Mouse (Mus musculus): ENCODE data around the gene Cul1. TPM values are rescaled to one million over a fixed set of nuclear protein-coding genes. Genes with fewer than 3 reads are reported as not detected.
"Not testable (repeated sequence)": the region's sequence is repeated elsewhere in the genome, so short reads cannot be mapped to it uniquely, and the experiment has no call there.

The Cul1 gene
- 203 and 205 TPM in 2 replicates for polyA plus RNA-seq (2014; fragmentation: Nextera tagmentation; extraction: Ambion mirVana)

DNA sequence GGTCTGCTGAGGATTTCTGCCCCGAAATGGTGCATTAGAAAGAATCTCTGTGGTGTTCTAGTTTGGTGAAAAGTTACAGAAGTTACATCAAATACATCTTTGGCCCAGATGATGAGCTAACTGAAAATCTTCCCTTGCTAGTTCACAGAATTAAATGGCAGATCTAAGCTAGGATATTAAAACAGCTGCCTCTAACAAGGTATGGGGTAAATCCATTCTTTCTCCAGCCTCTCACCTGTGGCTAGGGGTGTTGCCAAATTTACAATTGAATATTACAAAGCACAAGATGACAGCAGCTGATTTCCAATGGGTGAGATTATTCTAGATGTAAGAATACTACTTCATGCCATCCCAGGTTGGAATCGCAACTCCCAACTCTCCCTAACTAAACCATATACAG, at the start of gene Cul1:
Gene Cul1 (plus strand): TSS at position 301 of the 400 bp plus-strand sequence.
- WGBS = 40% methylated on average over 2 of the region's 2 CpGs
- no peak for ATAC-seq (ENCODE audit: low FRiP score)
- H3K27ac ChIP-seq (ENCODE audit: low read depth, low read length) = peak within 1 kb of the TSS; percentile 97

DNA sequence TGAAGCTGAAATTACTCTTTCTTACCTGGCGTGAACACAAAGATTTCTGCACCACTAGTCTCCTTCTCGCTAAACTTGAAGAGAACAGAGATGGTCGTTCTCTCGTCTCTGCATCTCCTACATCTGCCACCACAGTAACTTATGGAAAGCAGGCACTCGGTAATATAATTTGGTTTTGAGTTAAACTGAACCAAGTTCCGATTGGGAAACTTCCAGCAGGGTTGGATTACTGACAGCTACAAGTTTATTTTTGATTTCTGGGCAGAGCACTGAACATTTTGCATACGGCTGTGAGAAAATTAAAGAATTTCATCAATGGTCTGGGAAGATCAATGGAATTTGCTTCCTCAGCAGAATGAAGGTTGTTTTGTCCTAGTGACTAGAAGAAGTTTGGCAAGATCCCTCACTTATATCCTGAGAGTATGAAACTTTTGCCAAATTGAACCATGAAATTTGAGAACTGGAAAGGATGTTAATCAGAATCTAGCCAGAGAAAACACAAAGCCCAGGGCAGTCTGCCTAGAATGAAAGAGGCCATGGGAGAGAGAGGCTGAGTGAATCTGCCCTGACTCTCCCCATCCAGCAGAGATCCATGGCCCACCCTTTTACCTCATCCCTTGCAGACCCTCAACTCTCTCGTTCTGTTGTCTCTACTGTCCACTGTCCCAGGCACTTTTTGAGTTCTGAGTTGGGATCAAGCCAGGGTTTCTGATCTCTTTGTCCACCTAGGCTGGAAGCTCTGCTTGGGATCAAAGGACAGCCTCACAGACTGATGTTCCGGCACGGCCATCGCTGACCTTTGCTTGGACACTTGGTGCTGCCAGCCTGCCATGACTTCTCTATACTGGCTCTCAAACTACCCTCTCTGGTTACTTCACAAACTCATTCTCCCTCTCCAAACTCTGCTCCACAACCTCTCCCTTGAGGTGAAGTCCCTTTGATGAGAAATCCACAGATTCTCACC, 48.5 kb upstream of the Cul1 start:
- Histone ChIP-seq H3K4me1 (ENCODE audit: control insufficient read depth, insufficient read depth, low read length) (no peaks in the 10 kb centered on the region), H3K4me2 (no peak overlapping the region), H3K36me3 (ENCODE audit: control insufficient read depth, insufficient read depth, low read length) (no peaks in the 10 kb centered on the region), H3K27me3 (ENCODE audit: control insufficient read depth, insufficient read depth, low read length) (no peaks in the 10 kb centered on the region), H3K4me3 (ENCODE audit: low read depth, low read length) (no peak overlapping the region), H3K9me3 (ENCODE audit: control insufficient read depth, low read length) (no peaks in the 10 kb centered on the region), H3K27ac (ENCODE audit: low read depth, low read length) (no peak overlapping the region), H3K9ac (ENCODE audit: low read length) (no peak overlapping the region)
- DNase-seq (ENCODE audit: low spot score, missing footprints) (no peak), ATAC-seq (ENCODE audit: low FRiP score) (no peak)
- WGBS = 90% methylated on average over 11 of the region's 11 CpGs

More for the DNA sequence above, at the start of gene Cul1:
- Histone ChIP-seq H3K27me3 (ENCODE audit: control insufficient read depth, insufficient read depth, low read length) (no peaks in the 10 kb centered on the region), H3K36me3 (ENCODE audit: control insufficient read depth, insufficient read depth, low read length) (no peaks in the 10 kb centered on the region), H3K4me1 (ENCODE audit: control insufficient read depth, insufficient read depth, low read length) (peaks cover 9% of the 10 kb centered on the region), H3K9me3 (ENCODE audit: control insufficient read depth, low read length) (no peaks in the 10 kb centered on the region), H3K4me2 (peak within 1 kb of the TSS; percentile 78), H3K9ac (ENCODE audit: low read length) (peak within 1 kb of the TSS; percentile 99), H3K4me3 (ENCODE audit: low read depth, low read length) (peak within 1 kb of the TSS; percentile 98)
- no peak for DNase-seq (ENCODE audit: low spot score, missing footprints)

- Histone ChIP-seq H3K27me3 (ENCODE audit: control insufficient read depth, insufficient read depth, low read length) (no peaks in the 10 kb centered on the region), H3K4me1 (ENCODE audit: control insufficient read depth, insufficient read depth, low read length) (no peaks in the 10 kb centered on the region), H3K9ac (ENCODE audit: low read length) (no peak overlapping the region), H3K36me3 (ENCODE audit: control insufficient read depth, insufficient read depth, low read length) (no peaks in the 10 kb centered on the region), H3K9me3 (ENCODE audit: control insufficient read depth, low read length) (no peaks in the 10 kb centered on the region), H3K4me2 (no peak overlapping the region), H3K4me3 (ENCODE audit: low read depth, low read length) (no peak overlapping the region), H3K27ac (ENCODE audit: low read depth, low read length) (no peak overlapping the region)
- ATAC-seq (ENCODE audit: low FRiP score) (no peak), DNase-seq (ENCODE audit: low spot score, missing footprints) (no peak)
- WGBS = 34% methylated on average over 4 of the region's 4 CpGs
Observed at GRCm38 (mm10) chr6:47412886-47413606, 40.2 kb upstream of the Cul1 start.

DNA sequence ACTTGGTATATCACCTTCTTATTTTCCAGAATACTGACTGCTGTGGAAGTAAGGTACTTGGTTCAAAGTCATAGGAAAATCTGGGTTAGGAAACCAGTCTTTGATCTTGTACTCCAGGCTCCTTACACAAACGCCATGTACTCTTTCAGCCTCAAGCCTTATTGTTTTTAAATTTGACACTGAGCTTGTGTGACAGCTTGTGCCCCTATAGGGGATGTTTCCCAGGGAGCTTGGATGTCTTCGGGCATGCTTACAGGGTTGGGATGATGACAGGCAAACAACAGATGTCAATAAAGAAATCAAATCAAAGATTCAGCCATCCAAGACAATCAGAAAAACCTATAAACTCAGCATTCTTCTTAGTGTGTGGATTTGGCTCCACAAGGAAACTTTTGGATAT, 39.5 kb upstream of the Cul1 start:
- no peaks in the 10 kb centered on the region for H3K36me3 ChIP-seq (ENCODE audit: control insufficient read depth, insufficient read depth, low read length)
- WGBS = 38% methylated on average over 2 of the region's 2 CpGs
- H3K27ac ChIP-seq (ENCODE audit: low read depth, low read length) = no peak overlapping the region
- H3K9ac ChIP-seq (ENCODE audit: low read length) = no peak overlapping the region
- no peaks in the 10 kb centered on the region for H3K9me3 ChIP-seq (ENCODE audit: control insufficient read depth, low read length)
- no peaks in the 10 kb centered on the region for H3K27me3 ChIP-seq (ENCODE audit: control insufficient read depth, insufficient read depth, low read length)
- no peaks in the 10 kb centered on the region for H3K4me1 ChIP-seq (ENCODE audit: control insufficient read depth, insufficient read depth, low read length)
- H3K4me3 ChIP-seq (ENCODE audit: low read depth, low read length) = no peak overlapping the region
- no peak for ATAC-seq (ENCODE audit: low FRiP score)
- DNase-seq (ENCODE audit: low spot score, missing footprints) = no peak
- no peak overlapping the region for H3K4me2 ChIP-seq

DNA sequence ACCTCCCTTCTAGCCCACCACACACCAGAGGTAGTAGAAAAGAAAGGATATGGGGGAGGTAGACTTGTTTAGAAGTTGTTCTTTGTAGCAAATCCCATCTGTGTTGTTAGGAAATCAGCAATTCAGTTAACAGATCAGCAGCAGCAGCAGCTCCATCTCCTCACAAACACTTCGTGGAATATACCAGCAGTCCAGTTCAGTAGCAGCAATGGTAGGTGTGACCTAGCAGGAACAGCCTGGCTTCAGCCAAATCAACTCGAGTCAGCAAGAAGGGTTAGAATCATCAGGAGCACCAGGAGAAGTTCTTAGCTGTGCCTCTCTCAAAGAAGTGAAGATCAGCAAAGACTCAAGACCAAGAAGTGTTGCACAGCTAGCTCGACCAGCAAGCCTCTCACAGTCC, 34.5 kb upstream of the Cul1 start:
- H3K4me3 ChIP-seq (ENCODE audit: low read depth, low read length) = no peak overlapping the region
- WGBS = 75% methylated on average over 3 of the region's 3 CpGs
- no peak overlapping the region for H3K4me2 ChIP-seq

DNA sequence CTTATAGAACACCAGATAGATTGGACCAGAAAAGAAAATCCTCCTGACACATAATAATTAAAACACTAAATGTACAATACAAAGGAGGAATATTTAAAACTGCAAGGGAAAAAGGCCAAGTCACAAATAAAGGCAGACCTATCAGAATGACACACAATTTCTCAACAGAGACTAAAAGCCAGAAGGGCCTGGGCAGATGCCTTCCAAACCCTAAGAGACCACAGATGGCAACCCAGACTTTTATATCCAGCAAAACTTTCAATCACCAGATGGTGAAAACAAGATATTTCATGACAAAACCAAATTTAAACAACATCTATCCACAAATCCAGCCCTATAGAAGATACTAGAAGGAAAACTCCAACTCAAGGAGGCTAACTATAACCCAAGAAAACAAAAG, 33.0 kb upstream of the Cul1 start:
- Histone ChIP-seq H3K27me3 (ENCODE audit: control insufficient read depth, insufficient read depth, low read length) (no peaks in the 10 kb centered on the region), H3K4me1 (ENCODE audit: control insufficient read depth, insufficient read depth, low read length) (no peaks in the 10 kb centered on the region), H3K4me2 (no peak overlapping the region), H3K27ac (ENCODE audit: low read depth, low read length) (no peak overlapping the region), H3K9ac (ENCODE audit: low read length) (no peak overlapping the region), H3K36me3 (ENCODE audit: control insufficient read depth, insufficient read depth, low read length) (no peaks in the 10 kb centered on the region), H3K9me3 (ENCODE audit: control insufficient read depth, low read length) (no peaks in the 10 kb centered on the region), H3K4me3 (ENCODE audit: low read depth, low read length) (no peak overlapping the region)
- no peak for DNase-seq (ENCODE audit: low spot score, missing footprints)
- ATAC-seq (ENCODE audit: low FRiP score) = no peak

More for the DNA sequence above, 34.5 kb upstream of the Cul1 start:
- DNase-seq (ENCODE audit: low spot score, missing footprints) = no peak
- Histone ChIP-seq H3K27ac (ENCODE audit: low read depth, low read length) (no peak overlapping the region), H3K27me3 (ENCODE audit: control insufficient read depth, insufficient read depth, low read length) (no peaks in the 10 kb centered on the region), H3K9me3 (ENCODE audit: control insufficient read depth, low read length) (no peaks in the 10 kb centered on the region), H3K36me3 (ENCODE audit: control insufficient read depth, insufficient read depth, low read length) (no peaks in the 10 kb centered on the region), H3K9ac (ENCODE audit: low read length) (no peak overlapping the region), H3K4me1 (ENCODE audit: control insufficient read depth, insufficient read depth, low read length) (no peaks in the 10 kb centered on the region)
- no peak for ATAC-seq (ENCODE audit: low FRiP score)

DNA sequence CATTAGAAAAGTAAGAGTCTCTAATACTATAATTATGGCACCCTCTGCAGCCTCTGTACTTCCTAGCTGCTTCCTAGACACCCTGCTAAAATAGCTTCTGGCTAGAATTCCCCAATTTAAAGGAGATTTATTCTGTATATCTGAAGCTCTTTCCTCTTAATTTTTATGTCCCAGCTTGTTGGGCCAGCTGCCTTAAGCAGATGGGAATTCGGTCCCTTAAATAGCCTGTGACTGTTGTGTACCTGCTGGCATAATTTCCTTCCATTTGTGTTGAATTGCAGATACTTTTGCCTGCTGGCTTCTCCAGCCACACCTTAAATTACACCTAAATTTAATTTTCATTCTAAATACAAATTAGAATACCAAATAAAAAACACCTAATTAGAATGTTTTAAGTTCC, 32.0 kb upstream of the Cul1 start:
- Histone ChIP-seq H3K9me3 (ENCODE audit: control insufficient read depth, low read length) (no peaks in the 10 kb centered on the region), H3K9ac (ENCODE audit: low read length) (no peak overlapping the region), H3K27ac (ENCODE audit: low read depth, low read length) (no peak overlapping the region), H3K27me3 (ENCODE audit: control insufficient read depth, insufficient read depth, low read length) (no peaks in the 10 kb centered on the region), H3K4me1 (ENCODE audit: control insufficient read depth, insufficient read depth, low read length) (no peaks in the 10 kb centered on the region), H3K4me3 (ENCODE audit: low read depth, low read length) (no peak overlapping the region), H3K36me3 (ENCODE audit: control insufficient read depth, insufficient read depth, low read length) (no peaks in the 10 kb centered on the region), H3K4me2 (no peak overlapping the region)
- DNase-seq (ENCODE audit: low spot score, missing footprints) (no peak), ATAC-seq (ENCODE audit: low FRiP score) (no peak)
- 86% methylated on average over 1 of the region's 1 CpGs for WGBS

DNA sequence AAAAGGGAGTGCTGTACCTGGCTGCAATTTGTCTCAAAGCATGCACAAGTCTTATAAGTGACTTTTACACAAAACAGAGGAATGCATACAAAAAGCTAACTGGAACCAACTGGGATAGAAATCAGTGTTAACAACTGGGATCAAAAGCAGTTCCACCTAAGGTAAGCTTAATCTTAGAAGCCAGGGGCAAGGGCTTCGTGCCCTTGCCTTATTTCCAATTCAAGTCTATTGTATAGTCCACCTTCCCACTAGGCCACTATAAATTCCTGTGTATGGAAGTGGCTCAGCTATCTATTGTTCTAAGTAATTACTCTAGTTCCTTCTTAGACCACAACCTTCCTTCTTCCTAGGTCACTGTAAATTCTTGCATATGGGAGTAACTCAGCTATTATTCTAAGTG, 27.1 kb upstream of the Cul1 start:
- H3K27ac ChIP-seq (ENCODE audit: low read depth, low read length) = no peak overlapping the region
- H3K27me3 ChIP-seq (ENCODE audit: control insufficient read depth, insufficient read depth, low read length) = no peaks in the 10 kb centered on the region
- H3K4me3 ChIP-seq (ENCODE audit: low read depth, low read length) = no peak overlapping the region
- H3K9me3 ChIP-seq (ENCODE audit: control insufficient read depth, low read length) = no peaks in the 10 kb centered on the region
- ATAC-seq (ENCODE audit: low FRiP score) (no peak), DNase-seq (ENCODE audit: low spot score, missing footprints) (no peak)
- no peaks in the 10 kb centered on the region for H3K4me1 ChIP-seq (ENCODE audit: control insufficient read depth, insufficient read depth, low read length)
- 72% methylated on average over 1 of the region's 1 CpGs for WGBS
- H3K36me3 ChIP-seq (ENCODE audit: control insufficient read depth, insufficient read depth, low read length) = no peaks in the 10 kb centered on the region
- H3K9ac ChIP-seq (ENCODE audit: low read length) = no peak overlapping the region
- no peak overlapping the region for H3K4me2 ChIP-seq

GRCm38 (mm10) chr6:47426556-47426955, 26.6 kb upstream of the Cul1 start:
- H3K27me3 ChIP-seq (ENCODE audit: control insufficient read depth, insufficient read depth, low read length); H3K4me2 ChIP-seq; H3K36me3 ChIP-seq (ENCODE audit: control insufficient read depth, insufficient read depth, low read length); H3K9ac ChIP-seq (ENCODE audit: low read length); DNase-seq (ENCODE audit: low spot score, missing footprints); H3K4me3 ChIP-seq (ENCODE audit: low read depth, low read length); H3K4me1 ChIP-seq (ENCODE audit: control insufficient read depth, insufficient read depth, low read length); H3K27ac ChIP-seq (ENCODE audit: low read depth, low read length); ATAC-seq (ENCODE audit: low FRiP score); H3K9me3 ChIP-seq (ENCODE audit: control insufficient read depth, low read length): not testable (repeated sequence)
- 90% methylated on average over 4 of the region's 4 CpGs for WGBS

Data from midbrain, embryonic 11.5 days (tissue).